Mouse (Mus musculus) inflammation-experienced regulatory T-cells, adult 6 months (primary cell): ENCODE results near the gene 6030408B16Rik. TPM values are rescaled to one million over a fixed set of nuclear protein-coding genes. Genes with fewer than 3 reads are reported as not detected.
"Not testable (repeated sequence)": the region's sequence is repeated elsewhere in the genome, so short reads cannot be mapped to it uniquely, and the experiment has no call there.

Experiments
- ATAC-seq: one replicate; pipeline ENCODE4 v1.8.0; 2017
- polyA plus RNA-seq, 3 experiments: library from polyadenylated mRNA; unstranded; fragments of 100-300 nt; shearing (Covaris generic); gene quantifications; one replicate each; pipeline ENCODE4 v1.2.1; 2017

6030408B16Rik gene
- polyA plus RNA-seq, 3 experiments from 2014 or later: 0.70 TPM; not detected in 2

DNA sequence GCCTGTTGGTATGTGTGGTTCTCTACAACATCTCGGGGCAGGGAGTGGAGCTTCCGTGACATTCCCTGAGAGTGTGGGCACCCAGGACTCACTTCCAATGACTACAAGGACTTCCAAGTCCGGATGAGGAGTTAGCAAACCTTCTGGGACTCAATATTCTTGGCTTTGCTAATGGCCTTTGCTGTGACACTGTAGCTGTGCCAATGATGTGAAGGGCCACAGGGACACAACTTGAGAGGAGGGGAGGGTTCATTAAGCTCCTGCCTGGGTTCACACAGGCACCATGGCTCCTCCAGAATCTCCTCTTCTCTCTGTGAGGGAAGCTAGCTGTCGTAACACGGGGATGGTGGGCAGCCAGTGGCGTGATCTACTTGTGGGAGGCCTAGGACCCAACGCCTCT is 29.6 kb downstream of the 6030408B16Rik start:
- ATAC-seq: no peak

DNA sequence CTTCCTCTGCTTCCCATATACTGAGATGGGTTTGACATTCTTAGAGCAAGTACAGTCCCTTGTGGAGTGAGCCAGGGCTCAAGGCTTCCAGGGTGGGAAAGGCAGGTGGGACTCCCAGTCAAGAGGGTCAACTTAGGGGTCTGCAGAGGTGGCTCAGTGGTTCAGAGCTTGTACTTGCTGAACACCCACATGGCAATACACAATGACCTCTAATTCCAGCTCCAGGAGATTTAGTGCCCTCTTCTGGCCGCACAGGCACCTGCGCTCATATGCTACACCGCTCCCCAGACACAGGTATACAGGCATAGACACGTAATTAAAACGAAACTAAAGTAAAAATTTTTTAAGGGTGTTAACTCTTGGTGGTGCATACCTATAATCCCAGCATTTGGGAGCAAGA is 30.5 kb downstream of the 6030408B16Rik start:
- no peak for ATAC-seq

- ATAC-seq: not testable (repeated sequence)
Observed at GRCm38 (mm10) chr15:101324409-101324808, 31.4 kb downstream of the 6030408B16Rik start.

DNA sequence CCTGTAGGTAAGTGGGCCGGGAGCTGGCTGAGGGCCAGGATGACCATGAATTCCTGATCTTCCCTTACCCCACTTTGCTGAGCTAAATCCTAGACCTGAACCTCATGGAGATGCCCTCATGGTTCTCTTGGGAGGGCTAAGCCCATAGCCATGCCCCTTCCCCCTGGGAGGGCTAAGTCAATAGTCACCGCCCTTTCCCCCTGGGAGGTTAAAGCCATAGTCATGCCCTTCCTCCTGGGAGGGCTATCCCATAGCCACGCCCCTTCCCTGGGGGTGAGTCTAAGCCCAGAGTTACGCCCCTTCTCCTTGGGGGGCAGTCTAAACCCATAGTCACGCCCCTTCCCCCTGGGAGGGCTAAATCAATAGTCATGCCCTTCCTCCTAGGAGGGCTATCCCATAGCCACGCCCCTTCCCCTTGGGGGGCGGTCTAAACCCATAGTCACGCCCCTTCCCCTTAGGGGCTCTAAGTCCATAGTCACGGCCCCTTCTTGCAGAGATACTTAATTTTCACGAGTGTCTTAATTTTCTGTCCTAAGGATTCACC is 33.1 kb downstream of the 6030408B16Rik start:
- no peak for ATAC-seq

DNA sequence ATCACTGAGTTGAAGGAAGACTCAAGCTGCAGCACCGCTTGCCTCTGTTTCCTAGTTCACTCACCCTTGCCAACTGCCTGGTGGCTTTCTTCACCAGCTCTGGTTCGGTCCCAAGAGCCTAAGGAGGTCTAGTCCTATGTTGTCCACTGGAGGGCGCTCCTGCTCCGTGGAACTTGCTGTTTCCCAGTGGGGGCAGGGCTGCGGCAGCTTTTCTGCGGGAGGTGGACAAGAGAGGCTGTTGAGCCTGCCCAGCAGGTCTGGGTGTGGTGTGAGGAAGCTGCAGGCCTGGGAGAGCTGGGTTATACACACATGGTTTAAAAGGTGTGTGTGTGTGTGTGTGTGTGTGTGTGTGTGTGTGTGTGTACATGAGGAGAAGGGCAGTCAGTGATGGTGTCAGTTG is 34.3 kb downstream of the 6030408B16Rik start:
- ATAC-seq: no peak

GRCm38 (mm10) chr15:101328876-101329563 is 36.0 kb downstream of the 6030408B16Rik start:
- ATAC-seq: no peak

- ATAC-seq: no peak
Observed at GRCm38 (mm10) chr15:101329564-101329892, 36.5 kb downstream of the 6030408B16Rik start.

DNA sequence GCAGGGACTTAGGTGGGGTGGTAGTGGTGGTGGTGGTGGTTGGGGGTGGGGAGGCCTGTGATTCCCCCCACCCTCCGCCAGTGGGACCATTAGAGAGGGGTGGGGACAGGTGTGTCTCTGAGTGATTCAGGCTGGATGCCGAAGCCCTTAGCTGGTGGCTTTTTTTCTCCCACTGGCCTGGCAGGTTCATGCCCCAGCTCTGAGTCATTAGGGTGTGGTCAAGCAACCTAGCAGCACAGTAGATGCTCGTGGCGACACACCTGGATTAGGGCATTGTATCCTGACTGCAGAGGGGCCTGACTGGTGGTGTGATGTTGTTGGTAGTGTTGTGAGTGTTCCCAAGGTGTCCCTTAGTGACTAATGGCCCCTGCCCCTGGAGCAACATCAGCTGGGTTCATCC is 38.1 kb downstream of the 6030408B16Rik start:
- no peak for ATAC-seq

DNA sequence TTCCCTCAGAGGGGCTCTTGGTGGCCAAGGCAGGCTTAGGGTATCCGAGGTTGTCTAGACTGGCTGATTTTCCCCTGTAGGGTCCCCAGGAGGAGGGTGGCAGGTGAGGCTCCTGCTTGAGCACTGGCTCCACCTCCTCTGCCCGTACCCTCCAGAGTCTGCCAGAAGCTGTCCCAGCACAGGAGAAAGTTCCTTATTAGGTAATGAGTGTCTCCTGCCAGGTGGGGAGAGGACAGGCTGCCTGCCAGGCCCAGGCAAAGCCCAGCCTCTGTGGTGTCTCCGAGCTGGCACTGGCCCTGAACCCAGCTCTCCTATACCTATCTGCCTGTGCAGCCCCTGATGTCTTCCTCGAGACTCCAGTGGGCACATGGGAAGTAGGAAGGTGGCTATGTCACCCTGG is 39.4 kb downstream of the 6030408B16Rik start:
- no peak for ATAC-seq

DNA sequence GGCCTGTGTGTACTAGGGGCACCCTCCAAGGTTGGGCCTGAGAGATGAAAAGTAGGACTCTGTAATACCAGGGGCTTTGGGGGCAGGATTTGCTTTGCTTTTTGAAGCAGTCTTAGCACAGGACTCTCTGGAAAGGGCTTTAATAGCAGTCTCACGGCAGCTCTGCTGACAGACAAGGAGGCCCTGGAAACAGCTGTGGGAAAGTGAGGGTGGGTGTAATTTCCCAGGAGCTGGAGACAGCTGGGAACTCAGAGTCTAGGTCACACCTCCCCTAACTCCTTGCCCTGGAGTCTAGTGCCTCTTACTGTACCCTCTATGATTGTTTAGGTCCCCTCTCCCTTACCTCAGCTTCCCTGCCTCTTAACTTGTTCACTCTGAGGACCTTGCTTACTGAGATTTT is 40.2 kb downstream of the 6030408B16Rik start:
- ATAC-seq: no peak

DNA sequence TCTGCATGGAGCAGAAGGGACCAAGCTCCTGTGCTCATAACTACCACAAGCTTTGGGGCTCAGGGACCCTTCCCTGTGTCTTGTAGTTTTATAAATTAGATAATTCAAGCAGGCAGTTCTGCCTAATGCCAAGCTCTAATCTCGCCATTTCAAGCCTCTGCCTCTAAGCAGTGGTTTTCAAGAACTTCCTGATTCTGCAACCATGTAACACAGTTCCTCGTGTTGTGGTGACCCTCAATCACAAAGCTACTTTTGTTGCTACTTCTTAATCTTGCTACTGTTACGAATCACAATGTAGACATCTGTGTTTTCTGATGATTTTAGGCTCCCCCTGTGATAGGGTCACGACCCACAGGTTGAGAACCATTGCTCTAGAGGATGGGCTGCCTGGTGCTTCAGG is 40.6 kb downstream of the 6030408B16Rik start:
- no peak for ATAC-seq

- ATAC-seq: no peak
Observed at GRCm38 (mm10) chr15:101336474-101337174, 43.6 kb downstream of the 6030408B16Rik start.

DNA sequence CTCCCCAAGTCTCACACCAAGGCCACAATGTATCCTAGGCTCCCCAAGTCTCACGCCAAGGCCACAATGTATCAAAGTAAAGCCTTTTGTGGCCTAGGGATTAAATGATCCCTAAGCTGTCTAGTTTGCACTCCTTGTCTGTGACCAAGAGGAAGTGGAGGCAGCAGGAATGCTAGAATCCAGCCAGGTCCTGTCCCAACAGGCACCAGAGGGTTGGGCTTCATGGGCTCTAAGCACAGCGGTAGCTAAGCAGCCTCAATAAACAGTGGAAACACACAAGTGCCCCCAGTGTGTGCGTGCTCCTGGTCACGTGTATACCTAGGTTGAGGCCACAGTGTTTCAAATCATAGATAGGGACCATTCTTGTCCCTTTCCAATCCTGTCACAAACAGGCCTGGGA is 45.3 kb downstream of the 6030408B16Rik start:
- no peak for ATAC-seq

DNA sequence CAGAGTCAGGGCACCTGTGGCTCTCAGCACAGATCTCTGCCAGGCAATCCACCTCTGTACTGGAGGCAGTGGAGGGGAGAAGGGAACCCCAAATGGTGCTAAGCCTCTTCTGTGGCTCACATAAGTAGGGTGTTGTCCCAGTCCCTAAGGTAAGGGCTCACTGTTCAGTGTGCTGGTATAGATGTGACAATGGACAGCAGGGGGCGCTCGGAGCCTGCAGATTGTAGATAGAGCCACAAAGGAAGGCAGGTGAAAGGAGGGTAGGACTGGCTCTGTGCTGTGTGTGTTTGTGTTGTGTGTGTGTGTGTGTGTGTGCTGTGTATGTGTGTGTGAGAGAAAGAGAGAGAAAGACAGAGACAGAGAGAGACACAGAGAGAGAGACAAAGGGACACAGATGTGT is 46.5 kb downstream of the 6030408B16Rik start:
- ATAC-seq: no peak

GRCm38 (mm10) chr15:101341797-101342515 is 48.9 kb downstream of the 6030408B16Rik start:
- no peak for ATAC-seq

Other genes starting within 250 kb of the 6030408B16Rik start
- not detected for gene Gm47841, start 245.8 kb upstream of the 6030408B16Rik start, polyA plus RNA-seq
- gene Fignl2, start 214.6 kb upstream of the 6030408B16Rik start, polyA plus RNA-seq: not detected
- gene Ankrd33, start 177.5 kb upstream of the 6030408B16Rik start, polyA plus RNA-seq: not detected
- gene Acvrl1, start 164.7 kb upstream of the 6030408B16Rik start, polyA plus RNA-seq: 1 to 10 TPM in 1 of 3 experiments, under 1 TPM in 1, not detected in 1; 0.86 to 1.9 TPM
- 1 to 10 TPM in 2 of 3 experiments, under 1 TPM in 1; 0.53 to 4.0 (median 3.6) TPM for gene Acvr1b, start 119.1 kb upstream of the 6030408B16Rik start, polyA plus RNA-seq
- gene Grasp, start 69.0 kb upstream of the 6030408B16Rik start, polyA plus RNA-seq: under 1 TPM; 0.18 to 0.50 (median 0.28) TPM
- 10 to 100 TPM; 46.4 to 73.4 (median 68.3) TPM for gene Nr4a1, start 38.9 kb upstream of the 6030408B16Rik start, polyA plus RNA-seq
- 10 to 100 TPM; 39.9 to 53.6 (median 47.8) TPM for gene Atg101, start 8.9 kb upstream of the 6030408B16Rik start, polyA plus RNA-seq
- gene Krt80, start 77.0 kb downstream of the 6030408B16Rik start, polyA plus RNA-seq: under 1 TPM in 1 of 3 experiments, not detected in 2; 0.16 TPM
- under 1 TPM in 1 of 3 experiments, not detected in 2; 0.09 TPM for gene Krt7, start 117.8 kb downstream of the 6030408B16Rik start, polyA plus RNA-seq
- gene Krt87, start 145.6 kb downstream of the 6030408B16Rik start, polyA plus RNA-seq: 1 to 10 TPM in 1 of 3 experiments, under 1 TPM in 2; 0.36 to 1.6 (median 0.87) TPM
- gene Krt88, start 154.5 kb downstream of the 6030408B16Rik start, polyA plus RNA-seq: not detected
- not detected for gene Krt81, start 170.5 kb downstream of the 6030408B16Rik start, polyA plus RNA-seq
- under 1 TPM in 1 of 3 experiments, not detected in 2; 0.21 TPM for gene Krt86, start 180.3 kb downstream of the 6030408B16Rik start, polyA plus RNA-seq
- 10 to 100 TPM in 2 of 3 experiments, 1 to 10 TPM in 1; 5.2 to 26.1 (median 13.0) TPM for gene Krt83, start 198.3 kb downstream of the 6030408B16Rik start, polyA plus RNA-seq
- not detected for gene Gm49425, start 224.0 kb downstream of the 6030408B16Rik start, polyA plus RNA-seq
- not detected for gene Krt84, start 239.6 kb downstream of the 6030408B16Rik start, polyA plus RNA-seq